Mouse (Mus musculus) kidney, adult 9 months (tissue): ENCODE results near the gene Derl3.
A peak's percentile ranks its signal among the peaks of the same experiment; 100 is the strongest.
"Not testable (repeated sequence)": the region's sequence is repeated elsewhere in the genome, so short reads cannot be mapped to it uniquely, and the experiment has no call there.

Experiments
- DNase-seq: peaks from one replicate; pipeline ENCODE4 v3.0.0; 2022

Derl3 gene

GRCm38 (mm10) chr10:75893089-75893750, at the start of gene Derl3:
TSS of gene Derl3 (plus strand) at chr10:75893413.
- peak; percentile 98 for DNase-seq

GRCm38 (mm10) chr10:75843898-75844297, 49.3 kb upstream of the Derl3 start:
- not testable (repeated sequence) for DNase-seq

GRCm38 (mm10) chr10:75844800-75845199, 48.4 kb upstream of the Derl3 start:
- peak; percentile 64 for DNase-seq

GRCm38 (mm10) chr10:75845306-75845930, 47.8 kb upstream of the Derl3 start:
- no peak for DNase-seq

GRCm38 (mm10) chr10:75848382-75848781, 44.8 kb upstream of the Derl3 start:
- DNase-seq: no peak

GRCm38 (mm10) chr10:75851076-75851475, 42.1 kb upstream of the Derl3 start:
- no peak for DNase-seq

- no peak for DNase-seq
Measured at GRCm38 (mm10) chr10:75851681-75852080, 41.5 kb upstream of the Derl3 start.

- DNase-seq: no peak
Measured at GRCm38 (mm10) chr10:75852539-75853125, 40.6 kb upstream of the Derl3 start.

GRCm38 (mm10) chr10:75853452-75853851, 39.8 kb upstream of the Derl3 start:
- DNase-seq: peak; percentile 92

- DNase-seq: no peak
Measured at GRCm38 (mm10) chr10:75854096-75854495, 39.1 kb upstream of the Derl3 start.

- no peak for DNase-seq
Measured at GRCm38 (mm10) chr10:75854791-75855190, 38.4 kb upstream of the Derl3 start.

- DNase-seq: no peak
Measured at GRCm38 (mm10) chr10:75855416-75855981, 37.7 kb upstream of the Derl3 start.

- DNase-seq: no peak
Measured at GRCm38 (mm10) chr10:75856155-75856907, 36.9 kb upstream of the Derl3 start.

GRCm38 (mm10) chr10:75856976-75857375, 36.2 kb upstream of the Derl3 start:
- peak; percentile 54 for DNase-seq

- DNase-seq: peak; percentile 42
Measured at GRCm38 (mm10) chr10:75857598-75857997, 35.6 kb upstream of the Derl3 start.

GRCm38 (mm10) chr10:75859107-75859746, 34.0 kb upstream of the Derl3 start:
- peak; percentile 40 for DNase-seq

GRCm38 (mm10) chr10:75859786-75860470, 33.3 kb upstream of the Derl3 start, which contains the start of gene Mif:
TSS of gene Mif (minus strand) at chr10:75860240.
- peak; percentile 92 for DNase-seq

- DNase-seq: peak; percentile 49
Measured at GRCm38 (mm10) chr10:75860746-75861145, 32.5 kb upstream of the Derl3 start.

GRCm38 (mm10) chr10:75861587-75861986, 31.6 kb upstream of the Derl3 start:
- DNase-seq: no peak

GRCm38 (mm10) chr10:75872025-75872914, 20.9 kb upstream of the Derl3 start:
- no peak for DNase-seq
